ENCODE assay signal across 13 mouse cellular contexts in genomic region chr2:60090280-60090679, GRCm38 (mm10).
DNase-seq lines count a peak whose midpoint lies in the region; ATAC-seq and TF ChIP-seq lines count a peak whose summit lies in the region.
"Had no signal": no experiment of that assay in that cellular context is flagged by ENCODE, and none has a peak within 500 bp of the region (broad histone marks: within the 10 kb centered on the region; RNA-seq: fewer than 3 reads in every experiment).

No protein-coding gene starts in this region.

- H3K36me3 ChIP-seq in kidney, embryonic 14.5 days (ENCODE audit: control insufficient read depth, insufficient read depth, low read length), result no peaks in the 10 kb centered on the region
- H3K36me3 ChIP-seq in hindbrain, postnatal 0 days (ENCODE audit: insufficient read depth, low read length), result no peaks in the 10 kb centered on the region
- no peaks in the 10 kb centered on the region for H3K36me3 ChIP-seq in midbrain, embryonic 15.5 days (replicated peaks)
- H3K36me3 ChIP-seq: heart, embryonic 15.5 days had no signal

- no peak for TF ChIP-seq CTCF in hindbrain, postnatal 0 days (IDR thresholded peaks at IDR 0.05; ENCODE audit: low read depth)

- H3K4me3 ChIP-seq in kidney, embryonic 14.5 days (ENCODE audit: low read length), result no peak overlapping the region
- H3K4me3 ChIP-seq in hindbrain, postnatal 0 days (ENCODE audit: low read length), result no peak overlapping the region
- no peak overlapping the region for H3K4me3 ChIP-seq in midbrain, embryonic 15.5 days
- H3K4me3 ChIP-seq: heart, embryonic 15.5 days; limb, embryonic 10.5 days had no signal

- H3K4me2 ChIP-seq in kidney, embryonic 14.5 days (replicated peaks; ENCODE audit: low read depth, low read length), result 0 out of 2 replicates have a peak overlapping the region, but pooled peaks have one; percentile 38
- H3K4me2 ChIP-seq in hindbrain, postnatal 0 days (ENCODE audit: low read depth, low read length), result peak overlapping the region; percentile 30; the same call in 1 of the 2 replicates
- H3K4me2 ChIP-seq in midbrain, embryonic 15.5 days, result peak overlapping the region; percentile 35; the same call in 1 of the 2 replicates
- H3K4me2 ChIP-seq: heart, embryonic 15.5 days had no signal

- H3K9me3 ChIP-seq in kidney, embryonic 14.5 days (ENCODE audit: control insufficient read depth, low read length), result no peaks in the 10 kb centered on the region
- no peaks in the 10 kb centered on the region for H3K9me3 ChIP-seq in hindbrain, postnatal 0 days (ENCODE audit: low read length)
- no peaks in the 10 kb centered on the region for H3K9me3 ChIP-seq in midbrain, embryonic 15.5 days
- H3K9me3 ChIP-seq: heart, embryonic 15.5 days; limb, embryonic 10.5 days had no signal

- H3K27me3 ChIP-seq in kidney, embryonic 14.5 days (ENCODE audit: control insufficient read depth, insufficient read depth, low read length), result no peaks in the 10 kb centered on the region
- H3K27me3 ChIP-seq in hindbrain, postnatal 0 days (ENCODE audit: insufficient read depth, low read length), result no peaks in the 10 kb centered on the region
- no peaks in the 10 kb centered on the region for H3K27me3 ChIP-seq in midbrain, embryonic 15.5 days (replicated peaks)
- H3K27me3 ChIP-seq: heart, embryonic 15.5 days had no signal

- no peak overlapping the region for H3K9ac ChIP-seq in kidney, embryonic 14.5 days (ENCODE audit: low read depth, low read length)
- H3K9ac ChIP-seq in hindbrain, postnatal 0 days (replicated peaks; ENCODE audit: low read length), result no peak overlapping the region
- H3K9ac ChIP-seq in midbrain, embryonic 15.5 days, result 0 out of 2 replicates have a peak overlapping the region, but pooled peaks have one; percentile 10
- H3K9ac ChIP-seq: heart, embryonic 15.5 days had no signal

- ATAC-seq in kidney, embryonic 14.5 days (ENCODE audit: low FRiP score, low TSS enrichment), result 0 out of 2 replicates have a peak, but pooled peaks have one; percentile 53
- ATAC-seq in hindbrain, postnatal 0 days, result peak; percentile 57
- peak; percentile 66 for ATAC-seq in midbrain, embryonic 15.5 days (replicated peaks)
- ATAC-seq in erythroblast, adult 5-6 weeks (replicated peaks; ENCODE audit: low FRiP score, poor library complexity, severe bottlenecking), result no peak

- peaks cover 8% of the 10 kb centered on the region; the same call in 1 of the 2 replicates for H3K4me1 ChIP-seq in kidney, embryonic 14.5 days (ENCODE audit: control insufficient read depth, insufficient read depth, low read length)
- no peaks in the 10 kb centered on the region for H3K4me1 ChIP-seq in hindbrain, postnatal 0 days (ENCODE audit: insufficient read depth, low read length)
- peaks cover 12% of the 10 kb centered on the region; the same call in 1 of the 2 replicates for H3K4me1 ChIP-seq in midbrain, embryonic 15.5 days

- 0 out of 2 replicates have a peak overlapping the region, but pooled peaks have one; percentile 19 for H3K27ac ChIP-seq in kidney, embryonic 14.5 days (ENCODE audit: low read depth, low read length)
- H3K27ac ChIP-seq in hindbrain, postnatal 0 days, result no peak overlapping the region
- peak overlapping the region; percentile 67 for H3K27ac ChIP-seq in midbrain, embryonic 15.5 days
- H3K27ac ChIP-seq: heart, embryonic 15.5 days; limb, embryonic 10.5 days had no signal

- WGBS in kidney, embryonic 14.5 days, result 63% methylated on average over 6 of the region's 6 CpGs
- WGBS in hindbrain, postnatal 0 days, result 22% methylated on average over 6 of the region's 6 CpGs
- 18% methylated on average over 6 of the region's 6 CpGs for WGBS in midbrain, embryonic 15.5 days

- DNase-seq in kidney, postnatal 25 days, result no peak
- peak; percentile 29 for DNase-seq in ZHBTc4 (ENCODE audit: low read depth, low spot score)
- no peak for DNase-seq in hindbrain, postnatal 0 days (ENCODE audit: low spot score)
- no peak for DNase-seq in lung, postnatal 4 days
- DNase-seq in gastrocnemius, postnatal 4 days (ENCODE audit: low spot score in 2 of 2), result no peak
- DNase-seq: cerebellum, adult 8-10 months; gastrocnemius, postnatal 14 days; thymus, postnatal 14 days had no signal
